Mouse (Mus musculus) large intestine, adult 2 months (tissue): ENCODE measurements around the gene Galns. TPM values are rescaled to one million over a fixed set of nuclear protein-coding genes. Genes with fewer than 3 reads are reported as not detected.

Experiments
- DNase-seq: peaks from one replicate; pipeline ENCODE4 v3.0.0-alpha.2; 2012; ENCODE audit warnings: low read depth, low spot score
- WGBS: fragments of 180-500 bp; shearing (Covaris S2); methylation state at CpG from one replicate; pipeline ENCODE4 v1.1.7; 2018; 5-methylcytosine and 5-hydroxymethylcytosine counted together
- polyA plus RNA-seq: library from polyadenylated mRNA; depleted of rRNA; stranded (reverse); fragments of >200 nt; gene quantifications from 2 replicates; pipeline ENCODE4 v1.2.3, GENCODE M21; 2012; rRNA removed

Gene Galns
- polyA plus RNA-seq = 19.1 and 24.5 TPM in 2 replicates

- WGBS = under 1% methylated on average over 57 of the region's 57 CpGs
- DNase-seq = peak; percentile 94
Observed at GRCm38 (mm10) chr8:122611295-122612133, at the start of gene Galns, which contains the start of gene Trappc2l. Gene Galns (minus strand): TSS chr8:122611463. Gene Trappc2l (plus strand): TSS chr8:122611640.

GRCm38 (mm10) chr8:122660022-122660421 lies 48.8 kb upstream of the Galns start:
- 67% methylated on average over 2 of the region's 2 CpGs for WGBS
- no peak for DNase-seq

GRCm38 (mm10) chr8:122658807-122659160 lies 47.5 kb upstream of the Galns start:
- no peak for DNase-seq
- 71% methylated on average over 9 of the region's 9 CpGs for WGBS

GRCm38 (mm10) chr8:122658149-122658806 lies 47.0 kb upstream of the Galns start:
- DNase-seq = no peak
- WGBS = 71% methylated on average over 10 of the region's 10 CpGs

- 58% methylated on average over 13 of the region's 13 CpGs for WGBS
- DNase-seq = no peak
Observed at GRCm38 (mm10) chr8:122656056-122656999, 45.1 kb upstream of the Galns start.

- DNase-seq = no peak
- 62% methylated on average over 7 of the region's 7 CpGs for WGBS
Observed at GRCm38 (mm10) chr8:122654768-122655167, 43.5 kb upstream of the Galns start.

GRCm38 (mm10) chr8:122652643-122653042 lies 41.4 kb upstream of the Galns start:
- no peak for DNase-seq
- 38% methylated on average over 6 of the region's 6 CpGs for WGBS

- no peak for DNase-seq
- WGBS = 82% methylated on average over 16 of the region's 16 CpGs
Observed at GRCm38 (mm10) chr8:122651326-122651921, 40.2 kb upstream of the Galns start.

- DNase-seq = no peak
- WGBS = 71% methylated on average over 15 of the region's 15 CpGs
Observed at GRCm38 (mm10) chr8:122648192-122648970, 37.1 kb upstream of the Galns start.

GRCm38 (mm10) chr8:122646337-122646736 lies 35.1 kb upstream of the Galns start:
- DNase-seq = no peak
- WGBS = 88% methylated on average over 16 of the region's 16 CpGs

GRCm38 (mm10) chr8:122644175-122644954 lies 33.1 kb upstream of the Galns start:
- DNase-seq = no peak
- whole genome bisulfite sequencing = 74% methylated on average over 6 of the region's 6 CpGs

GRCm38 (mm10) chr8:122642071-122642470 lies 30.8 kb upstream of the Galns start:
- DNase-seq = no peak
- 25% methylated on average over 9 of the region's 9 CpGs for WGBS

GRCm38 (mm10) chr8:122641406-122641805 lies 30.1 kb upstream of the Galns start:
- no peak for DNase-seq

GRCm38 (mm10) chr8:122640825-122641224 lies 29.6 kb upstream of the Galns start:
- WGBS = 80% methylated on average over 4 of the region's 4 CpGs
- no peak for DNase-seq

More at GRCm38 (mm10) chr8:122641406-122641805, 30.1 kb upstream of the Galns start:
- WGBS = 79% methylated on average over 15 of the region's 15 CpGs

GRCm38 (mm10) chr8:122639521-122640248 lies 28.4 kb upstream of the Galns start:
- no peak for DNase-seq

GRCm38 (mm10) chr8:122638601-122639000 lies 27.3 kb upstream of the Galns start:
- no peak for DNase-seq
- 72% methylated on average over 16 of the region's 16 CpGs for WGBS

More at GRCm38 (mm10) chr8:122639521-122640248, 28.4 kb upstream of the Galns start:
- 36% methylated on average over 16 of the region's 16 CpGs for WGBS

GRCm38 (mm10) chr8:122637230-122637629 lies 26.0 kb upstream of the Galns start:
- no peak for DNase-seq
- WGBS = 68% methylated on average over 9 of the region's 9 CpGs
